Mouse (Mus musculus): ENCODE measurements around the gene Slc4a2. TPM values are rescaled to one million over a fixed set of nuclear protein-coding genes. Genes with fewer than 3 reads are reported as not detected.

Slc4a2 gene
- 3.8 TPM for polyA plus RNA-seq (2014; fragmentation: Illumina TruSeq; extraction: RNeasy Lipid Tissue Mini Kit (QIAGEN cat#74804); ENCODE audit: low read depth, low replicate concordance)

DNA sequence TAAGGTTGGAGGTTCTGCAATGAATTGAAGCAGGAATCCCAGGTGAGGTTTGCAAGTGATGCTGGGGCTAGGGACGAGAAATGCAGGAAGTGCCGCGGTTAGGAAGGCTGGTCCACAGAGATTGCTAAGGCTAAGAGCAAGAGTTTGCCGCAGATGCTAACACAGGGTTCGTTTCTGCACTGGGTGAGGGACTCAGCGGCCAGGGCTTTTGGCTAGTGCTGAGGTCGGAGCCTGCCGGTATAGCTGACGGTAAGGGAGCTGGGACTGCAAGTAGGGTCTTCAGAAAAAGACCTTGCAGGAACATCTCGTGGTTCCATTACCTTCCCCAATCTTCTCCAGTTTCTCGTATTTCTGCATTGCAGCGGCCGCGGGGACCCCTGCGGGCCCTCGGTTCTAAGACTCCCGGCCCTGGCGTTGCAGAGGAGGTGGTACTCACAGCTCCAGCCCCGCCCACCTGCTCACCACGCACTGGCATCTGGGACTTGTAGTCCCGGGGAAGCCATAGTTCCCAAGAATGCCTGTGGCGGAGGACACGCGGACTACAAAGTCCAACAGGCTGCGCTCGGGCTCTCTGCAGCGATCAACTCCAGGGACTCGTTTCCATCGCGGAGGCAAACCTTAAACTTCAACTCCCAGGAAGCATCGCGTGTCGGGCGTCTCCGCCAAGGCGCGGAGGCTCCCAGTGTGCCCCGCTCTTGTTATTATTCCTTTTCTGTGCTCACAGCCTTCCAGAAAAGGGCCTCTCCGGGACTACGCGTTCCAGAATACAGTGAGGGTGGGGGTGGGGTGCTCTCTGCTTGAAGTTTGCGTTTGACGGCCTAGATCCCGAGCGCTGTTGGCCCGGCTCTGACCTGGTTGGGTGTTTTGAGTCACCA lies at the start of gene Slc4a2, which contains the start of gene Cdk5:
TSS of gene Slc4a2 (plus strand) at position 709 of the 875 bp plus-strand sequence.
TSS of gene Cdk5 (minus strand) at position 402 of the 875 bp plus-strand sequence.

DNA sequence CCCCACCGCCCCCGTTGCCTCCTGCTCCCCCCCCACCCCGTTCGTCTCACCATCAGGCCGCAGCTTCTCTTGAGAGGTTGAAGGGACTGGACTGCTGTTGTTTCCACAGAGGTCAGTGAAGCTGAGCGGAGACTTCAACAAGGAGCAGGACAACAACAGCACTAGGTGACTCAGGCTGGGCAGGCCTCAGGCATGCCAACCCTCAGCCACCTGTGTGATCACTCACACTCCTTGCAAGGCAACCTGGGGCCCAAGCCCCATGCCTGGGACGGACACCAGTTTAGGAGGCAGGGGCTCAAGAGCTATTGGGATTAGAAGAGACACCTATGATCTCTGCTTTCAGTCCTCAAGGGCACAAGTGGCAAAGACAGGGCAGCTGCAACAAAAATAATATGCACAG lies 31.8 kb upstream of the Slc4a2 start, which contains the start of gene Atg9b:
TSS of gene Atg9b (minus strand) at position 280 of the 400 bp plus-strand sequence.

DNA sequence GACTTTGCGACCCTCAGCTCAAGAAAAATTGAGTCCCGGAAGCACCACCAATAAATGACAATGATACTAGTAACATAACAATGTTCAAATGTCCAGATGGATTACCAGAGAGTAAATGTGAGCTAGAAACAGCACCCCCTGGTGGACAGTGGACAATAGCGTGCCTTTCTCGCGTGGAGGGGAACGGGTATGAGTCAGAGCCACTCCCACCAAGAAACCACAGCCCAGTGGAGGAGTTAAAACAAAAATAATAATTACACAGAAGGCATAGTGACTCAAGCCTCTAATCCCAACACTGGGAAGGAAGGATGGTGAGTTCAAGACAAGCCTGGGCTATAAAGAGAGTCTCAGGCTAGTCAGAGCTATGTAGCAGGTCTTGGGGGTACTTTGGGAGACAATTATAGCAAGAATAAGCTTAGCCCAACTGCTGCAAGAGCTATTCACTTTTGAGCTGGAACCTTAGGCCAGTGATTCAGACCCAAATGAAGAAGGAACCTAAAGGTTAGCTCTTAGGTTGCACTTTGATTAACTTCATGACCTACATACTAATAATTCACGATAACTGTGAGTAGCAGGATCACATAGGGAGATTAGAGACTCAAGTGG lies 30.1 kb upstream of the Slc4a2 start, which contains the start of gene Abcb8:
TSS of gene Abcb8 (plus strand) at position 272 of the 606 bp plus-strand sequence.

DNA sequence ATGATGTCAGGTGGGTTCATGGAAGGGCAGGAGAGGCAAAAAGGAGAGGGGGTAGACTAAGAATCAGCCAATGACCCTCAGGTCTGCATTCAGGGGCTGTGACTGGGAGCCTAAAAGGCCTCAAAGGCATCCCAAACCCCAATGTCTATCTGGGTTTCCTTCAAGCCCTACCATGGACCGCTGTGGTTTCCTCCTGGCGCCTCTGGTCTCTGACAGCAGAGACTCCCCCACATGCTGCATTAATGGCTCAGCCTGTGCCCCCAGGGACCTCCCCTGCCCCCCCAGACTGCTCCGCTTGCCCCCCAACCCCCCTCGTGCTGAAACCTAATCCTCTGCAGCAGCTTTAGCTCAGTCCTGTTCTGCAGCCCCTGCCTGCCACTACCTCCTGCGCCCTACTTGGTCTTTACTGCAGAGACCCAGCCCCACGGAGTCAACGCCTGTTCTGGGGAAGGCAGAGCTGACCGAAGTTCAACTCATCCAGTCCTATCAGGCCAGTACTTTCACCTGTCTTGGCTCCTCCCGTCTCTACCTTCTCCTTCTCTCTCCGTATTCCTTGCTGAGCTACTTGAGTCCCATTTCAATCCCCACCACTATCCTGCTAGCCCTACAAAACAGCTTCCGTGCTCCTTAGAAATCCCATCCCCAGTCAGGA lies 10.5 kb upstream of the Slc4a2 start, which contains the start of gene Asic3:
TSS of gene Asic3 (plus strand) at position 351 of the 652 bp plus-strand sequence.

DNA sequence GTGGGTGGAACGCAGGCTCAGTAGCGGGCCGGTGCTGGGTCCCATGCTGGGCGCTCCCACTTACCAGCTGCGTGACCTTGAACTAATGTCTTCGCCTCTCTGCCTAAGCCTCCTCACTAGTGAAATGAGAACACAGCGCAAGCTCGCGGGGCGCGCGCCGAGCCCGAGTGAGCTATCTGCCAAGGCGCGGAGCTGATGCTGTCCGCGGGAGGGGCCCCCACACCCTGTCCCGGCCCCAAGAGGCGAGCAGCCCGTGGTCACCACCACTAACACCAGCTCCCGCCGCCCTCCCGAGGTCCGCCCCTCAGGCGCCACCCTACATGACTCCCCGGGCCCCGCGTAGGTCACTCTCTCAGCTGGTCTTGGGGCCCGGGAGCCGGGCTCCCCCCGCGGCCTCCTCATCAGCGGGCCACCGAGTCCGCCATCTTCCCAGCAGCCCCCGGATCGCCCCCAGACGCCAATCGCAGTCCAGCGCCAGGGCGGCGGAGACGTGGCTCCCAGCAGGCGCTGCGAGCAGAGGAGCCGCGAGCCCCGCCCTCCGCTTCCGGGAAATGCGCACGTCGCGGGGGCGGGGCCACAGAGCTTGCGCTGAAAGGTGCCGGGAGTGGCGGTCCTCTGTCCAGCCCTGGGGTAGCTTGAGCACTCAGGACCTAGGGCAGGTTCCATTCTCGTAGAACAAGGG lies 21.2 kb downstream of the Slc4a2 start, which contains the start of gene Fastk:
TSS of gene Fastk (minus strand) at position 542 of the 682 bp plus-strand sequence.

DNA sequence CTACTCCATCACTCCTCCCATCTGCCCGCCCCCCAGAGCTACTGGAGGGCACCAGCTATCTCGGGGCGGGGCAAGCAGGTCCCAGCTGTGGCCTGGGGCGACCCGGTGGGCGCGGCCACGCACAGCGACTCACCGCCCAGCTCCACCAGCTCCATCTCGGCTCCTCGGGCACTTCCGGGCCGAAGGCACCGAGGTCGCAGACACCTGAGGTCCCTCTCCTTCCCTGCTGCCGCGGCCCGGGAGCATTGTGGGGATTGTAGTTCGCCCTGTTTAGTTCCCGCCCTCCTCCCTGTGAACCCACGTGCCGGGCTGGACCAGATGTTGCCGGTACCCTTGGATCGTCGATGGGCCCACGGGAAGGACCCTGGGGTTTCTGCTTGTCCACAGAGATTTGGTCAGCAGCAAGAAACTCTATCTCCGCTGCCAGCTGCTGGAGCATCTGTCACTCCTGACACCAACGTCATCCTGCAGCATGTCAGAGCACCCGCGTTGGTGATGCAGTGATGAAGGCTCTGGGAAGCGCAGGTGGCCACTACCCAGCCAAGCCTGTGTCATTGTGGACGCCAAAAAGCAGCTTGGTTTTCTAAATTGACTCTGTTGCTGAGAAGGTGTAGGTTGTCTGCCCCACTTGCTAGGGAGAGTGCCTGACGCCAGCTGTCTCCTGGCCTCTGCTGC lies 24.1 kb downstream of the Slc4a2 start, which contains the start of gene Tmub1:
TSS of gene Tmub1 (minus strand) at position 231 of the 675 bp plus-strand sequence.

DNA sequence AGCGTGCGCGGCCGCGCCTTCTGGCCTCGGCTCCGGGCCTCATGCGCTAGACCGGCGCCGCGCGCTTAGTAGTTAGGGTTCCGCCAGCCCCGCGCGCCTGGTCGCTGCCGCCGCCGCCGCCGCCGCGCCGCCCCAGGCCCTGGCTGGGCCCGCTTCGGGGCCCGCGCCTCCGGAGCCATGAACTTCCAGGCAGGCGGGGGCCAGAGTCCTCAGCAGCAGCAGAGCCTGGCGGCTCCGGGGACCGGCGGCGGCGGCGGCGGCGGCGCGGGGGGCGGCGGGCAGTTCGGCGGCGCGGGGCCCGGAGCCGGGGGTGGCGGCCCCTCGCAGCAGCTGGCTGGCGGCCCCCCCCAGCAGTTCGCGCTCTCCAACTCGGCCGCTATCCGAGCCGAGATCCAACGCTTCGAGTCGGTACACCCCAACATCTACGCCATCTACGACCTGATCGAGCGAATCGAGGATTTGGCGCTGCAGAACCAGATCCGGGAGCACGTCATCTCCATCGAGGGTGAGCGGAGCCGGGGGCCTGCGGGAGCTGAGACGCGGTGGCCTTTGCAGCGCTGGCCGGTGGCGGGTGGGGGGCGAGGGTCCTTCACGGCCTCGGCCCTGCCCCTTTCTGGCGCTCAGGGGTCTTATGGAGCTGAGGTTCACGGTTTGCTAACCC lies 28.5 kb downstream of the Slc4a2 start, which contains the start of gene Agap3:
TSS of gene Agap3 (plus strand) at position 148 of the 661 bp plus-strand sequence.

Other genes starting within 250 kb of the Slc4a2 start
- 0.35 TPM for gene Kcnh2, start 72.2 kb upstream of the Slc4a2 start, polyA plus RNA-seq (2014; fragmentation: Illumina TruSeq; extraction: RNeasy Lipid Tissue Mini Kit (QIAGEN cat#74804); ENCODE audit: low read depth, low replicate concordance)
- 0.35 TPM for gene Nos3, start 59.0 kb upstream of the Slc4a2 start, polyA plus RNA-seq (2014; fragmentation: Illumina TruSeq; extraction: RNeasy Lipid Tissue Mini Kit (QIAGEN cat#74804); ENCODE audit: low read depth, low replicate concordance)
- gene Atg9b, start 31.7 kb upstream of the Slc4a2 start, polyA plus RNA-seq (2014; fragmentation: Illumina TruSeq; extraction: RNeasy Lipid Tissue Mini Kit (QIAGEN cat#74804); ENCODE audit: low read depth, low replicate concordance), result not detected
- gene Abcb8, start 30.2 kb upstream of the Slc4a2 start, polyA plus RNA-seq (2014; fragmentation: Illumina TruSeq; extraction: RNeasy Lipid Tissue Mini Kit (QIAGEN cat#74804); ENCODE audit: low read depth, low replicate concordance), result 1.5 TPM
- gene Asic3, start 10.4 kb upstream of the Slc4a2 start, polyA plus RNA-seq (2014; fragmentation: Illumina TruSeq; extraction: RNeasy Lipid Tissue Mini Kit (QIAGEN cat#74804); ENCODE audit: low read depth, low replicate concordance), result not detected
- gene Cdk5, start 307 bp upstream of the Slc4a2 start, polyA plus RNA-seq (2014; fragmentation: Illumina TruSeq; extraction: RNeasy Lipid Tissue Mini Kit (QIAGEN cat#74804); ENCODE audit: low read depth, low replicate concordance), result 12.3 TPM
- 2.4 TPM for gene Fastk, start 21.4 kb downstream of the Slc4a2 start, polyA plus RNA-seq (2014; fragmentation: Illumina TruSeq; extraction: RNeasy Lipid Tissue Mini Kit (QIAGEN cat#74804); ENCODE audit: low read depth, low replicate concordance)
- 0.93 TPM for gene Tmub1, start 24.0 kb downstream of the Slc4a2 start, polyA plus RNA-seq (2014; fragmentation: Illumina TruSeq; extraction: RNeasy Lipid Tissue Mini Kit (QIAGEN cat#74804); ENCODE audit: low read depth, low replicate concordance)
- 4.7 TPM for gene Agap3, start 28.3 kb downstream of the Slc4a2 start, polyA plus RNA-seq (2014; fragmentation: Illumina TruSeq; extraction: RNeasy Lipid Tissue Mini Kit (QIAGEN cat#74804); ENCODE audit: low read depth, low replicate concordance)
- not detected for gene Gbx1, start 103.4 kb downstream of the Slc4a2 start, polyA plus RNA-seq (2014; fragmentation: Illumina TruSeq; extraction: RNeasy Lipid Tissue Mini Kit (QIAGEN cat#74804); ENCODE audit: low read depth, low replicate concordance)
- not detected for gene Asb10, start 117.1 kb downstream of the Slc4a2 start, polyA plus RNA-seq (2014; fragmentation: Illumina TruSeq; extraction: RNeasy Lipid Tissue Mini Kit (QIAGEN cat#74804); ENCODE audit: low read depth, low replicate concordance)
- gene 4931409K22Rik, start 133.0 kb downstream of the Slc4a2 start, polyA plus RNA-seq (2014; fragmentation: Illumina TruSeq; extraction: RNeasy Lipid Tissue Mini Kit (QIAGEN cat#74804); ENCODE audit: low read depth, low replicate concordance), result not detected
- gene Abcf2, start 153.6 kb downstream of the Slc4a2 start, polyA plus RNA-seq (2014; fragmentation: Illumina TruSeq; extraction: RNeasy Lipid Tissue Mini Kit (QIAGEN cat#74804); ENCODE audit: low read depth, low replicate concordance), result 20.0 TPM
- gene Chpf2, start 162.9 kb downstream of the Slc4a2 start, polyA plus RNA-seq (2014; fragmentation: Illumina TruSeq; extraction: RNeasy Lipid Tissue Mini Kit (QIAGEN cat#74804); ENCODE audit: low read depth, low replicate concordance), result 2.4 TPM
- 3.0 TPM for gene Smarcd3, start 200.6 kb downstream of the Slc4a2 start, polyA plus RNA-seq (2014; fragmentation: Illumina TruSeq; extraction: RNeasy Lipid Tissue Mini Kit (QIAGEN cat#74804); ENCODE audit: low read depth, low replicate concordance)